In genomic region chr7:28359854-28360253, GRCm38 (mm10) we compare ENCODE assay signal across 12 mouse cellular contexts.
"Had no signal": no experiment of that assay in that cellular context is flagged by ENCODE, and none has a peak within 500 bp of the region (broad histone marks: within the 10 kb centered on the region; RNA-seq: fewer than 3 reads in every experiment).

No protein-coding gene starts in this region.

- H3K4me3 ChIP-seq: limb, embryonic 15.5 days; liver, embryonic 12.5 days; lung, embryonic 15.5 days; stomach, embryonic 15.5 days had no signal

- DNase-seq: kidney, adult 11 months; kidney, adult 9 months; layer of hippocampus, adult 9-11 months; layer of hippocampus, postnatal 36 days; lung, postnatal 4 days; right cerebral cortex, postnatal 14 days; thymus, postnatal 4 days had no signal

- H3K27ac ChIP-seq: kidney, postnatal 0 days; limb, embryonic 15.5 days; liver, embryonic 12.5 days; lung, embryonic 15.5 days; stomach, embryonic 15.5 days had no signal
